Comparison of ENCODE assay signal across 8 mouse cellular contexts in the genomic region with DNA sequence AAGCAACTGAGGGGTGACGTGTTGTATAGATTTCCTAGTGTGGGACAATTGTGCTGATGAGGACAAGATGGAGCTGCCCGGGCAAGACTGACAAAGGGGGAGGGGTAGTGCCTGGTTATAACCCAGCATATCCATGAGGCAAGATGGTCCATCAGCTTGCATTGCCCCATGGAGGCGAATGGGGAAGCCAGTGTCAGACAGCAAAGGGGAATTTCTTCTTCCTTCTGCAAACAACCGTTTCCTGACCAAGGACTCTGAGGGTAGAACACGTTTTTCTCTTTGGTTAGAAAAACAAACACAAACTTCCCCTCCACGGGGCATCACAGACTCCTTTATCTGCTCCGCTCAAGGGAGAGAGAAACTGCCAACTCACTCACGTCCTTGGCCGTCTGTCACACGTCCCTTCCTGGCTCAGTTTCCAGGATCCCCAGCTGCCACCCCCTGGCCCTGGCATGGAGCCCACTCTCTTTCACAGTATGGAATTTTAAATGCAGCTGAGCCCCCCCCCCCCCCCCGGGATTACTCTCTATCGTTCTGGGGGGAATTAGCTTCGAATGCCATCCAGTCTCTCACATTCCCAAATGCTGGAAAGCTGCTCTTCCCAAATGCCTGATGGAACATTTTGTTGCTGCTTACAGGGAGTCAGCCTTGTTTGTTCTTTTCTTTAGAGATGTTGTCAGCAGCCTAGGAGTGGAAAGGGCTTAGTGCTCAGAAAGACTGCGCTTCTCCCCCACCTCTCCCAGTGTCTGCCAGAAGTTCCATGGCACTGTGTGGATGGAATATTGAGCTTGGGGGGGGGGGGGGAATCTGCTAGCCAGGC.
DNase-seq lines count a peak whose midpoint lies in the region; ATAC-seq and TF ChIP-seq lines count a peak whose summit lies in the region.

No protein-coding gene starts in this region.

- H3K4me1 ChIP-seq in intestine, embryonic 15.5 days (replicated peaks) = peaks cover 9% of the 10 kb centered on the region
- H3K4me1 ChIP-seq in lung, adult 2 months (ENCODE audit: control insufficient read depth, insufficient read depth, low read length) = peaks cover 14% of the 10 kb centered on the region

- ATAC-seq in intestine, embryonic 15.5 days = peak; percentile 85

- no peaks in the 10 kb centered on the region for H3K9me3 ChIP-seq in intestine, embryonic 15.5 days

- no peak for TF ChIP-seq CTCF in lung, adult 2 months (IDR thresholded peaks at IDR 0.05; ENCODE audit: insufficient read depth, low read length)

- H3K27me3 ChIP-seq in intestine, embryonic 15.5 days (replicated peaks) = no peaks in the 10 kb centered on the region; the same call in 1 of the 2 replicates

- no peaks in the 10 kb centered on the region for H3K36me3 ChIP-seq in intestine, embryonic 15.5 days

- H3K4me2 ChIP-seq in intestine, embryonic 15.5 days (replicated peaks) = peak overlapping the region; percentile 46

- no peak overlapping the region for H3K4me3 ChIP-seq in intestine, embryonic 15.5 days (replicated peaks)
- H3K4me3 ChIP-seq in lung, adult 2 months (replicated peaks; ENCODE audit: extremely low read depth, low read depth, low read length) = peak overlapping the region; percentile 37

- H3K27ac ChIP-seq in intestine, embryonic 15.5 days = 0 out of 2 replicates have a peak overlapping the region, but pooled peaks have one; percentile 36

- no peak for TF ChIP-seq POLR2A in lung, adult 2 months (IDR thresholded peaks at IDR 0.05; ENCODE audit: borderline replicate concordance, extremely low read depth, low read depth, low read length)

- no peak overlapping the region for H3K9ac ChIP-seq in intestine, embryonic 15.5 days

- WGBS in intestine, embryonic 15.5 days = 11% methylated on average over 14 of the region's 14 CpGs
- WGBS in lung, adult 2 months = 3% methylated on average over 14 of the region's 14 CpGs

- DNase-seq in ovary, postnatal 36 days (ENCODE audit: low spot score) = peak; percentile 70
- no peak for DNase-seq in ovary, postnatal 10 days (ENCODE audit: low spot score)
- DNase-seq in cerebellum, adult 9-11 months = peak; percentile 20
- DNase-seq in frontal cortex, postnatal 10 days (ENCODE audit: low spot score in 2 of 2) = peak; percentile 70
- no peak for DNase-seq in lung, adult 2 months
- DNase-seq in neural tube, embryonic 10.5 days (ENCODE audit: extremely low spot score, low spot score) = peak; percentile 44
- DNase-seq in thymus, postnatal 36 days = peak; percentile 38 to 42

Comparison
In these comparisons a context has a peak if more than half of its experiments do, and no peak if none do; other contexts are left out.
1. DNase-seq: peak in ovary, postnatal 36 days (single experiment), cerebellum, adult 9-11 months (single experiment), frontal cortex, postnatal 10 days (2 of 2), neural tube, embryonic 10.5 days (single experiment) and thymus, postnatal 36 days (2 of 2); none in ovary, postnatal 10 days (single experiment) and lung, adult 2 months (single experiment).